In the genomic region with DNA sequence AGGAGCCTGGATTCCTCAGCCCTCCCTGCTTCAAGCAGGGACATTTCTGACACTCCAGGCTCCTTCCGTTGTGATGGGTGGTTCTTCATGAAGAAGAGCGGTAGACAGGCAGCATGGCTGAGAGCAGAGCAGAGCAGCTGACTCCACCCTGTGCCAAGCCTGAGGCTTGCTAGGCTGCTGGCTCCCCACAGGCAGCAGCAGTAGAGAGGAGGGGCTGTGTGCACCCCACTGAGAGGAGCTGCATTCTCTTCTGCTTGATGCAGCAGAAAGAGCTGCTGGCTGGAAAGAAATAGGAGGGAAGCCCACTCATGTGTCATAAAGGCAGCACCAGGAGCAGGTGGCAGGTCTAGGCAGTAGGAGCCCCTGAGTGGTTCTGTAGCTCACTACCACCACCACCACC, we compare ENCODE assay signal across 13 mouse cellular contexts.
DNase-seq lines count a peak whose midpoint lies in the region; ATAC-seq and TF ChIP-seq lines count a peak whose summit lies in the region.
"Had no signal": no experiment of that assay in that cellular context is flagged by ENCODE, and none has a peak within 500 bp of the region (broad histone marks: within the 10 kb centered on the region; RNA-seq: fewer than 3 reads in every experiment).

No protein-coding gene starts in this region.

- H3K4me2 ChIP-seq in hindbrain, embryonic 14.5 days (replicated peaks): no peak overlapping the region
- H3K4me2 ChIP-seq in midbrain, postnatal 0 days (ENCODE audit: low read depth, low read length, poor library complexity, severe bottlenecking): no peak overlapping the region
- no peak overlapping the region for H3K4me2 ChIP-seq in stomach, postnatal 0 days (replicated peaks; ENCODE audit: low read depth)
- H3K4me2 ChIP-seq: liver, embryonic 15.5 days had no signal

- intact Hi-C loops in gastrocnemius, postnatal 14 days (cut with DNase I; ENCODE audit: low total_unique reads): loop anchor here (10.0 kb wide), 1 partner anchor 805 kb away; no protein-coding TSS in a partner anchor

- H3K4me3 ChIP-seq in hindbrain, embryonic 14.5 days (replicated peaks; ENCODE audit: low read length): no peak overlapping the region
- no peak overlapping the region for H3K4me3 ChIP-seq in midbrain, postnatal 0 days (ENCODE audit: low read depth, low read length)
- no peak overlapping the region for H3K4me3 ChIP-seq in stomach, postnatal 0 days (ENCODE audit: low read depth, low read length)
- H3K4me3 ChIP-seq: gastrocnemius, adult 2 months; liver, embryonic 15.5 days had no signal

- ATAC-seq in hindbrain, embryonic 14.5 days (ENCODE audit: low FRiP score): peak; percentile 75
- ATAC-seq in midbrain, postnatal 0 days (ENCODE audit: low FRiP score): peak; percentile 36; the same call in 1 of the 2 replicates
- ATAC-seq in CD4-positive, CD25-positive, alpha-beta regulatory T cell, adult 4 months: no peak
- ATAC-seq in stomach, postnatal 0 days (ENCODE audit: low FRiP score, low TSS enrichment): no peak

- WGBS in hindbrain, embryonic 14.5 days: 29% methylated on average over 2 of the region's 2 CpGs
- WGBS in midbrain, postnatal 0 days: 27% methylated on average over 2 of the region's 2 CpGs
- 27% methylated on average over 2 of the region's 2 CpGs for WGBS in stomach, postnatal 0 days

- no peaks in the 10 kb centered on the region for H3K9me3 ChIP-seq in hindbrain, embryonic 14.5 days (ENCODE audit: control insufficient read depth, low read length)
- H3K9me3 ChIP-seq in midbrain, postnatal 0 days (ENCODE audit: low read length): no peaks in the 10 kb centered on the region
- H3K9me3 ChIP-seq in stomach, postnatal 0 days (ENCODE audit: control insufficient read depth, low read length): no peaks in the 10 kb centered on the region
- H3K9me3 ChIP-seq: liver, embryonic 15.5 days had no signal

- H3K27ac ChIP-seq in hindbrain, embryonic 14.5 days: peak overlapping the region; percentile 58; the same call in 1 of the 2 replicates
- no peak overlapping the region for H3K27ac ChIP-seq in midbrain, postnatal 0 days (ENCODE audit: low read depth, low read length)
- H3K27ac ChIP-seq in stomach, postnatal 0 days (replicated peaks): no peak overlapping the region
- H3K27ac ChIP-seq: gastrocnemius, adult 2 months; liver, embryonic 15.5 days had no signal

- H3K9ac ChIP-seq in hindbrain, embryonic 14.5 days: no peak overlapping the region
- H3K9ac ChIP-seq in midbrain, postnatal 0 days (replicated peaks; ENCODE audit: low read length, poor library complexity, severe bottlenecking): 0 out of 2 replicates have a peak overlapping the region, but pooled peaks have one; percentile 29
- no peak overlapping the region for H3K9ac ChIP-seq in stomach, postnatal 0 days (ENCODE audit: low read length)
- H3K9ac ChIP-seq: liver, embryonic 15.5 days had no signal

- H3K36me3 ChIP-seq in hindbrain, embryonic 14.5 days (replicated peaks; ENCODE audit: control insufficient read depth, insufficient read depth): no peaks in the 10 kb centered on the region
- no peaks in the 10 kb centered on the region for H3K36me3 ChIP-seq in midbrain, postnatal 0 days (ENCODE audit: insufficient read depth, low read length)
- H3K36me3 ChIP-seq in stomach, postnatal 0 days (ENCODE audit: control insufficient read depth, insufficient read depth, low read length): no peaks in the 10 kb centered on the region
- H3K36me3 ChIP-seq: liver, embryonic 15.5 days had no signal

- peaks cover 9% of the 10 kb centered on the region for H3K4me1 ChIP-seq in hindbrain, embryonic 14.5 days (replicated peaks; ENCODE audit: control insufficient read depth, insufficient read depth, low read length)
- peaks cover 7% of the 10 kb centered on the region for H3K4me1 ChIP-seq in midbrain, postnatal 0 days (ENCODE audit: insufficient read depth, low read length)
- no peaks in the 10 kb centered on the region for H3K4me1 ChIP-seq in stomach, postnatal 0 days (replicated peaks; ENCODE audit: control insufficient read depth, insufficient read depth)
- H3K4me1 ChIP-seq: liver, embryonic 15.5 days had no signal

- no peak for TF ChIP-seq CTCF in midbrain, postnatal 0 days (IDR thresholded peaks at IDR 0.05)
- TF ChIP-seq CTCF in stomach, postnatal 0 days (IDR thresholded peaks at IDR 0.05; ENCODE audit: low read depth): no peak

- no peaks in the 10 kb centered on the region for H3K27me3 ChIP-seq in hindbrain, embryonic 14.5 days (ENCODE audit: control insufficient read depth, insufficient read depth, low read length)
- H3K27me3 ChIP-seq in midbrain, postnatal 0 days (ENCODE audit: insufficient read depth, low read length): no peaks in the 10 kb centered on the region
- H3K27me3 ChIP-seq in stomach, postnatal 0 days (ENCODE audit: control insufficient read depth, insufficient read depth, low read length): no peaks in the 10 kb centered on the region
- H3K27me3 ChIP-seq: liver, embryonic 15.5 days had no signal

- DNase-seq in gastrocnemius, postnatal 14 days: peak; percentile 19
- no peak for DNase-seq in gastrocnemius, adult 18-20 months (ENCODE audit: low spot score)
- peak; percentile 86 for DNase-seq in brain, adult 2 months (ENCODE audit: low read depth, low spot score)
- peak; percentile 41 for DNase-seq in hindbrain, embryonic 14.5 days (ENCODE audit: low spot score)
- DNase-seq in midbrain, postnatal 0 days (ENCODE audit: low spot score): peak; percentile 85
- DNase-seq in stomach, postnatal 0 days (ENCODE audit: low spot score): no peak
- no peak for DNase-seq in testis, postnatal 10 days (ENCODE audit: low spot score)
- DNase-seq: gastrocnemius, adult 2 months; heart, postnatal 14 days; kidney, postnatal 25 days; thymus, postnatal 36 days had no signal

- TF ChIP-seq EP300 in stomach, postnatal 0 days (optimal IDR thresholded peaks at IDR 0.05): no peak

Comparison
In these comparisons a context has a peak if more than half of its experiments do, and no peak if none do; other contexts are left out.
1. DNase-seq: peak in gastrocnemius, postnatal 14 days (single experiment), brain, adult 2 months (single experiment), hindbrain, embryonic 14.5 days (single experiment) and midbrain, postnatal 0 days (single experiment); none in gastrocnemius, adult 18-20 months (single experiment), stomach, postnatal 0 days (single experiment) and testis, postnatal 10 days (single experiment).
2. ATAC-seq: peak in hindbrain, embryonic 14.5 days (single experiment) and midbrain, postnatal 0 days (single experiment); none in CD4-positive, CD25-positive, alpha-beta regulatory T cell, adult 4 months (single experiment) and stomach, postnatal 0 days (single experiment).